Mouse (Mus musculus): ENCODE measurements around the gene Cacna1e. TPM values are rescaled to one million over a fixed set of nuclear protein-coding genes. Genes with fewer than 3 reads are reported as not detected.

Gene Cacna1e
- polyA plus RNA-seq, 1 experiment from 2014 or later = 0.47 TPM

- Histone ChIP-seq H3K27ac (ENCODE audit: low read depth, low read length) (no peak overlapping the region), H3K4me1 (replicated peaks; ENCODE audit: control insufficient read depth, insufficient read depth, low read length) (no peaks in the 10 kb centered on the region), H3K36me3 (ENCODE audit: control insufficient read depth, insufficient read depth, low read length) (no peaks in the 10 kb centered on the region), H3K9ac (ENCODE audit: low read depth, low read length) (no peak overlapping the region), H3K4me3 (ENCODE audit: low read depth, low read length) (no peak overlapping the region), H3K27me3 (replicated peaks; ENCODE audit: control insufficient read depth, insufficient read depth, low read length) (no peaks in the 10 kb centered on the region), H3K9me3 (ENCODE audit: control insufficient read depth, low read length) (no peaks in the 10 kb centered on the region), H3K4me2 (no peak overlapping the region)
- 67% methylated on average over 2 of the region's 2 CpGs for WGBS
- no peak for DNase-seq (ENCODE audit: low spot score)
- ATAC-seq (replicated peaks; ENCODE audit: low FRiP score) = no peak
Observed at GRCm38 (mm10) chr1:154702623-154703022, 181.7 kb downstream of the Cacna1e start.

GRCm38 (mm10) chr1:154688876-154689665, 195.2 kb downstream of the Cacna1e start:
- ATAC-seq (replicated peaks; ENCODE audit: low FRiP score) (no peak), DNase-seq (ENCODE audit: low spot score) (no peak)
- no peaks in the 10 kb centered on the region for H3K36me3 ChIP-seq (ENCODE audit: control insufficient read depth, insufficient read depth, low read length)
- no peaks in the 10 kb centered on the region for H3K4me1 ChIP-seq (replicated peaks; ENCODE audit: control insufficient read depth, insufficient read depth, low read length)
- no peak overlapping the region for H3K4me2 ChIP-seq
- H3K9ac ChIP-seq (ENCODE audit: low read depth, low read length) = no peak overlapping the region
- H3K27me3 ChIP-seq (replicated peaks; ENCODE audit: control insufficient read depth, insufficient read depth, low read length) = no peaks in the 10 kb centered on the region
- 37% methylated on average over 14 of the region's 14 CpGs for WGBS
- H3K9me3 ChIP-seq (ENCODE audit: control insufficient read depth, low read length) = no peaks in the 10 kb centered on the region
- H3K27ac ChIP-seq (ENCODE audit: low read depth, low read length) = no peak overlapping the region
- H3K4me3 ChIP-seq (ENCODE audit: low read depth, low read length) = no peak overlapping the region

DNA sequence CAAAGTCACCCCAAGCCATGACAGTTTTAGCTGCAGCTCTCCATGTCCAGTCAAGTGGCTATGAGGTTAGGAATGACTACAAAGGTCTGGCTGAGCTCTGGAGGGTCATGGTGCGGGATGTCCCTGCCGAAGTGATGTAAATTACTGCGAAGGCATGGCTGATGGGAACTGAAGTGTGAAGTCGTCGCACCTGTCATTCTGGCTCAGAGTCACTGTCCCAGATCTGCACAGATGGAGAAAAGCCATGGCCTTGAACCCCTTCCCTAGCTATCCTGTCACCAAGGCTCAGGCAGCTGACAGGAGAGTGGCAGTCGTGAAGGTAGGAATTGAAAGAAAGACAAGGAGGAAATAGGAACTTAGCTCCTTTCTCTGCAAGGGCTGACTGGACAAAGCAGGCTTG, 197.4 kb downstream of the Cacna1e start:
- no peak for ATAC-seq (replicated peaks; ENCODE audit: low FRiP score)
- Histone ChIP-seq H3K36me3 (ENCODE audit: control insufficient read depth, insufficient read depth, low read length) (no peaks in the 10 kb centered on the region), H3K4me2 (no peak overlapping the region), H3K27me3 (replicated peaks; ENCODE audit: control insufficient read depth, insufficient read depth, low read length) (no peaks in the 10 kb centered on the region), H3K4me3 (ENCODE audit: low read depth, low read length) (no peak overlapping the region), H3K4me1 (replicated peaks; ENCODE audit: control insufficient read depth, insufficient read depth, low read length) (no peaks in the 10 kb centered on the region), H3K27ac (ENCODE audit: low read depth, low read length) (no peak overlapping the region), H3K9ac (ENCODE audit: low read depth, low read length) (no peak overlapping the region), H3K9me3 (ENCODE audit: control insufficient read depth, low read length) (no peaks in the 10 kb centered on the region)
- no peak for DNase-seq (ENCODE audit: low spot score)
- 79% methylated on average over 6 of the region's 6 CpGs for WGBS

DNA sequence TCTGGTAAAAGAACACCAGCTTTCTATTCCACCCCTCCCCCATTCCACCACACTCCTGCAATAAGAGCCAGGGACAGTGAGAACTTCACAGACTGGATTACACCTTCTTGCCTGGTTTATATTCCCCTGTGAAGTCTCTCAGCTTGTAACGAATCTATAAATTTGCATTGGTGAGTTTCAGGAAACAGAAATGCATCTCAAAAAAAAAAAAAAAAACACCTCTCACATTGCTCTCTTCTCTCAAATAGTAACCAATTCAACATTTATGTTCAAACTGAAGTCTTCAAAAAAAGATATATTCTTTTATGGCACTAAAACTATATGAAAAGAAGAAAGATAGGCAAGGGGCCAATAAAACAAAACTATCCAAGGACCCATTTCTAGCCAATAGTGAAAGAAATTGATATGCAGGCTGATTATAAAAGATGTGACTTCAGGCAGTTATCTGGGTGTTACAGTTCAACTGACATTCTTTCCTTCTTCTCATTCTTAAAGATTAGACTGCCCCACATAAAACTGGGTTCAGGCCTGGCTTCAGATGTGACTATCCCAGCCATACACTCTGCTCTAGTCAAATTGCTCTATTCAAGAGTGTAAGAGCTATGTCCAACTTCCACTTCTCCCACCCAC, 200.7 kb downstream of the Cacna1e start:
- Histone ChIP-seq H3K36me3 (ENCODE audit: control insufficient read depth, insufficient read depth, low read length) (no peaks in the 10 kb centered on the region), H3K9ac (ENCODE audit: low read depth, low read length) (no peak overlapping the region), H3K27me3 (replicated peaks; ENCODE audit: control insufficient read depth, insufficient read depth, low read length) (no peaks in the 10 kb centered on the region), H3K9me3 (ENCODE audit: control insufficient read depth, low read length) (no peaks in the 10 kb centered on the region), H3K27ac (ENCODE audit: low read depth, low read length) (no peak overlapping the region), H3K4me2 (no peak overlapping the region), H3K4me1 (replicated peaks; ENCODE audit: control insufficient read depth, insufficient read depth, low read length) (no peaks in the 10 kb centered on the region), H3K4me3 (ENCODE audit: low read depth, low read length) (no peak overlapping the region)
- DNase-seq (ENCODE audit: low spot score) (no peak), ATAC-seq (replicated peaks; ENCODE audit: low FRiP score) (no peak)
- WGBS = 73% methylated on average over 1 of the region's 1 CpGs

DNA sequence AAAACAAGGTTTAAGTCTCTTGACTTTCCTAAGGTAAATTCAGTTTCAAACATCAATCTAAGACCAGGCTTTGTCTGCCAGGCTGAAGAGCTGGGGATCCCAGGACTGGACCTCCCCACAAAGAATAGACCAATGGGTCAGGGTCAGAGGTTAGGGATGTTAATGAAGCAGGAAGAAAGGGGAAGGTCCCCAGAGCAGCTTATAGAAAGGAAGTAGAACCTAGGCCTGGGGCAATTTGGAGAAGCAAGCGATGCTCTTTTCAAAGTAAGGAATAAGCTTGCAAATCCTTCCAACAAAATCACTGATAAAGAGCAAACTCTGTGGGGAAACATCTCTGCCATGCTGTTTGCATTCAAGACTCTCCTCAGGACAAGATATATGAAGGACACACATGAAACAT, 205.3 kb downstream of the Cacna1e start:
- Histone ChIP-seq H3K4me1 (replicated peaks; ENCODE audit: control insufficient read depth, insufficient read depth, low read length) (no peaks in the 10 kb centered on the region), H3K9me3 (ENCODE audit: control insufficient read depth, low read length) (no peaks in the 10 kb centered on the region), H3K4me2 (no peak overlapping the region), H3K27me3 (replicated peaks; ENCODE audit: control insufficient read depth, insufficient read depth, low read length) (no peaks in the 10 kb centered on the region), H3K4me3 (ENCODE audit: low read depth, low read length) (no peak overlapping the region), H3K27ac (ENCODE audit: low read depth, low read length) (no peak overlapping the region), H3K9ac (ENCODE audit: low read depth, low read length) (no peak overlapping the region), H3K36me3 (ENCODE audit: control insufficient read depth, insufficient read depth, low read length) (no peaks in the 10 kb centered on the region)
- DNase-seq (ENCODE audit: low spot score) (no peak), ATAC-seq (replicated peaks; ENCODE audit: low FRiP score) (no peak)
- 65% methylated on average over 1 of the region's 1 CpGs for WGBS

DNA sequence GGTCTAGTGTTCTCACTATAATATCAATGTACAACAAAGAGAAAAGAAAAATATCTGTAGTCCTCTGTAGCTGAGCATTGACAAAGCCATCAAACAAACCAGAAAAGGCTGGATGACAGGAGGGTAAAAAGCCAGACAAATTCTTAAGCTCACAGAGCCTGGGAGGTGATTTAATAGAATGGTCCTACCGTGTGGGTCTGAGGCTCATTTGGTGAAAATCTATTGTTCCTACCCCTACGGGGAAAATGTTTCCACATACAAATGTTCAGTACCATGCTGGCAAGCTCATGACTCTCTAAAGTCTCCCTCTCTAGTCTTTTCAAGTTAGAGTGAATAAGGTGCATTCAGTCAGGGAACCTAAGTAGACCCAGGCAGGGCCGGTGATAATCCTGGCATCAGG, 206.2 kb downstream of the Cacna1e start:
- no peaks in the 10 kb centered on the region for H3K9me3 ChIP-seq (ENCODE audit: control insufficient read depth, low read length)
- no peaks in the 10 kb centered on the region for H3K27me3 ChIP-seq (replicated peaks; ENCODE audit: control insufficient read depth, insufficient read depth, low read length)
- ATAC-seq (replicated peaks; ENCODE audit: low FRiP score) (no peak), DNase-seq (ENCODE audit: low spot score) (no peak)
- no peak overlapping the region for H3K27ac ChIP-seq (ENCODE audit: low read depth, low read length)
- H3K4me3 ChIP-seq (ENCODE audit: low read depth, low read length) = no peak overlapping the region
- 90% methylated on average over 3 of the region's 3 CpGs for WGBS
- no peaks in the 10 kb centered on the region for H3K36me3 ChIP-seq (ENCODE audit: control insufficient read depth, insufficient read depth, low read length)
- H3K4me2 ChIP-seq = no peak overlapping the region
- no peak overlapping the region for H3K9ac ChIP-seq (ENCODE audit: low read depth, low read length)
- no peaks in the 10 kb centered on the region for H3K4me1 ChIP-seq (replicated peaks; ENCODE audit: control insufficient read depth, insufficient read depth, low read length)

GRCm38 (mm10) chr1:154677677-154678076, 206.6 kb downstream of the Cacna1e start:
- H3K27me3 ChIP-seq (replicated peaks; ENCODE audit: control insufficient read depth, insufficient read depth, low read length) = no peaks in the 10 kb centered on the region
- H3K4me3 ChIP-seq (ENCODE audit: low read depth, low read length) = no peak overlapping the region
- no peaks in the 10 kb centered on the region for H3K9me3 ChIP-seq (ENCODE audit: control insufficient read depth, low read length)
- H3K27ac ChIP-seq (ENCODE audit: low read depth, low read length) = no peak overlapping the region
- no peak overlapping the region for H3K9ac ChIP-seq (ENCODE audit: low read depth, low read length)
- H3K4me2 ChIP-seq = no peak overlapping the region
- H3K4me1 ChIP-seq (replicated peaks; ENCODE audit: control insufficient read depth, insufficient read depth, low read length) = no peaks in the 10 kb centered on the region
- no peaks in the 10 kb centered on the region for H3K36me3 ChIP-seq (ENCODE audit: control insufficient read depth, insufficient read depth, low read length)
- ATAC-seq (replicated peaks; ENCODE audit: low FRiP score) = no peak
- DNase-seq (ENCODE audit: low spot score) = no peak
- WGBS = 22% methylated on average over 2 of the region's 2 CpGs

GRCm38 (mm10) chr1:154663721-154664120, 220.6 kb downstream of the Cacna1e start:
- no peak overlapping the region for H3K4me2 ChIP-seq
- no peaks in the 10 kb centered on the region for H3K36me3 ChIP-seq (ENCODE audit: control insufficient read depth, insufficient read depth, low read length)
- no peak overlapping the region for H3K4me3 ChIP-seq (ENCODE audit: low read depth, low read length)
- no peaks in the 10 kb centered on the region for H3K4me1 ChIP-seq (replicated peaks; ENCODE audit: control insufficient read depth, insufficient read depth, low read length)
- no peak for ATAC-seq (replicated peaks; ENCODE audit: low FRiP score)
- H3K9ac ChIP-seq (ENCODE audit: low read depth, low read length) = no peak overlapping the region
- H3K9me3 ChIP-seq (ENCODE audit: control insufficient read depth, low read length) = no peaks in the 10 kb centered on the region
- H3K27ac ChIP-seq (ENCODE audit: low read depth, low read length) = no peak overlapping the region
- DNase-seq (ENCODE audit: low spot score) = no peak
- no peaks in the 10 kb centered on the region for H3K27me3 ChIP-seq (replicated peaks; ENCODE audit: control insufficient read depth, insufficient read depth, low read length)

- Histone ChIP-seq H3K36me3 (ENCODE audit: control insufficient read depth, insufficient read depth, low read length) (no peaks in the 10 kb centered on the region), H3K4me3 (ENCODE audit: low read depth, low read length) (no peak overlapping the region), H3K4me2 (no peak overlapping the region), H3K27ac (ENCODE audit: low read depth, low read length) (no peak overlapping the region), H3K27me3 (replicated peaks; ENCODE audit: control insufficient read depth, insufficient read depth, low read length) (no peaks in the 10 kb centered on the region), H3K4me1 (replicated peaks; ENCODE audit: control insufficient read depth, insufficient read depth, low read length) (no peaks in the 10 kb centered on the region), H3K9me3 (ENCODE audit: control insufficient read depth, low read length) (no peaks in the 10 kb centered on the region), H3K9ac (ENCODE audit: low read depth, low read length) (no peak overlapping the region)
- DNase-seq (ENCODE audit: low spot score) (no peak), ATAC-seq (replicated peaks; ENCODE audit: low FRiP score) (no peak)
- 73% methylated on average over 5 of the region's 5 CpGs for WGBS
Observed at GRCm38 (mm10) chr1:154661977-154662376, 222.3 kb downstream of the Cacna1e start.

All from liver, embryonic 11.5 days (tissue).